In the genomic region with DNA sequence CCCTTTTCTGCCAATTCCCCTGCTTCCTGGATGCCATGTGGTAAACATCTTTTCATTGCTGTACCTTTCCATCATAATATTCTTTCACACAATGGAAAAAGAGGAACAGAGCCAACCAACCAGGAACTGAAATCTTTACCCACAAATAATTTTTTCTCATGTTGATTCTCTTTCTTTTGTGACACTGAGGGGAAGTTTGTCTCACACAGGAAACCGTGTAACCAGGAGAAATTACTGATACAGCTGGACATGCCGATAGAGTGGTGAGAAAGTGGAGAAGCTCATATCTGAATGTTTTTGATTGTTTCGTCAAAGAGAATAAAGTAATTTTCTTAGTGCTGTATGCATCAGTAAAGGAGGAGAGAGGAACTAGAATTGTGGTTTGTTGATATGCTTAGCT, we compare ENCODE assay signal across 13 mouse cellular contexts.
"Had no signal": no experiment of that assay in that cellular context is flagged by ENCODE, and none has a peak within 500 bp of the region (broad histone marks: within the 10 kb centered on the region; RNA-seq: fewer than 3 reads in every experiment).

No protein-coding gene starts in this region.

- DNase-seq: kidney, adult 2 months; kidney, postnatal 10 days; kidney, postnatal 36 days; left cerebral cortex, postnatal 4 days; liver, postnatal 0 days; lung, embryonic 14.5 days; retina, postnatal 1 day; right cerebral cortex, postnatal 25 days; spleen, adult 18-20 months; thymus, adult 18-20 months; thymus, postnatal 36 days had no signal

- ATAC-seq: liver, postnatal 0 days; lung, postnatal 0 days; midbrain, embryonic 15.5 days had no signal
